ENCODE assay signal across 20 mouse cellular contexts in genomic region chr3:69292628-69293027, GRCm38 (mm10). TPM values are rescaled to one million over a fixed set of nuclear protein-coding genes. Genes with fewer than 3 reads are reported as not detected.
DNase-seq lines count a peak whose midpoint lies in the region; ATAC-seq lines count a peak whose summit lies in the region.
"Had no signal": no experiment of that assay in that cellular context is flagged by ENCODE, and none has a peak within 500 bp of the region (broad histone marks: within the 10 kb centered on the region; RNA-seq: fewer than 3 reads in every experiment).

No protein-coding gene starts in this region.

- no peak overlapping the region for H3K4me2 ChIP-seq in intestine, embryonic 16.5 days (ENCODE audit: low read depth, low read length)
- no peak overlapping the region for H3K4me2 ChIP-seq in intestine, embryonic 15.5 days (replicated peaks)
- H3K4me2 ChIP-seq: limb, embryonic 12.5 days; liver, embryonic 12.5 days; lung, embryonic 15.5 days; neural tube, embryonic 15.5 days had no signal

- intact Hi-C loops in left cerebral cortex, postnatal 4 days (cut with DNase I), result no loop called here

- whole genome bisulfite sequencing in intestine, embryonic 16.5 days, result 58% methylated on average over 1 of the region's 1 CpGs
- WGBS in intestine, embryonic 15.5 days, result 59% methylated on average over 1 of the region's 1 CpGs

- H3K27me3 ChIP-seq in intestine, embryonic 16.5 days (replicated peaks; ENCODE audit: control insufficient read depth, insufficient read depth, low read length), result no peaks in the 10 kb centered on the region
- H3K27me3 ChIP-seq in intestine, embryonic 15.5 days (replicated peaks), result no peaks in the 10 kb centered on the region
- H3K27me3 ChIP-seq: limb, embryonic 12.5 days; liver, embryonic 12.5 days; lung, embryonic 15.5 days; neural tube, embryonic 15.5 days had no signal

- H3K4me3 ChIP-seq in intestine, embryonic 16.5 days (ENCODE audit: low read length), result no peak overlapping the region
- no peak overlapping the region for H3K4me3 ChIP-seq in intestine, embryonic 15.5 days (replicated peaks)
- H3K4me3 ChIP-seq: forebrain, embryonic 10.5 days; hindbrain, embryonic 10.5 days; limb, embryonic 12.5 days; liver, embryonic 12.5 days; lung, embryonic 15.5 days; neural tube, embryonic 15.5 days had no signal

- no peaks in the 10 kb centered on the region for H3K36me3 ChIP-seq in intestine, embryonic 16.5 days (ENCODE audit: control insufficient read depth, insufficient read depth, low read length)
- H3K36me3 ChIP-seq in intestine, embryonic 15.5 days, result no peaks in the 10 kb centered on the region
- H3K36me3 ChIP-seq: forebrain, embryonic 10.5 days; hindbrain, embryonic 10.5 days; limb, embryonic 12.5 days; liver, embryonic 12.5 days; lung, embryonic 15.5 days; neural tube, embryonic 15.5 days had no signal

- 0 out of 2 replicates have a peak, but pooled peaks have one; percentile 23 for ATAC-seq in intestine, embryonic 16.5 days
- no peak; the same call in 1 of the 2 replicates for ATAC-seq in intestine, embryonic 15.5 days
- ATAC-seq: CD4-positive, CD25-positive, alpha-beta regulatory T cell, adult 4 months; forebrain, postnatal 0 days; hindbrain, postnatal 0 days; liver, embryonic 12.5 days; midbrain, embryonic 16.5 days; Patski had no signal

- no peak overlapping the region for H3K27ac ChIP-seq in intestine, embryonic 16.5 days (ENCODE audit: low read length)
- H3K27ac ChIP-seq in intestine, embryonic 15.5 days, result no peak overlapping the region
- H3K27ac ChIP-seq: forebrain, embryonic 10.5 days; hindbrain, embryonic 10.5 days; hindbrain, postnatal 0 days; limb, embryonic 12.5 days; liver, embryonic 12.5 days; lung, embryonic 15.5 days; neural tube, embryonic 15.5 days had no signal

- no peaks in the 10 kb centered on the region for H3K9me3 ChIP-seq in intestine, embryonic 16.5 days (ENCODE audit: control insufficient read depth, low read length)
- H3K9me3 ChIP-seq in intestine, embryonic 15.5 days, result no peaks in the 10 kb centered on the region
- H3K9me3 ChIP-seq: forebrain, embryonic 10.5 days; hindbrain, embryonic 10.5 days; limb, embryonic 12.5 days; liver, embryonic 12.5 days; lung, embryonic 15.5 days; neural tube, embryonic 15.5 days had no signal

- no peaks in the 10 kb centered on the region for H3K4me1 ChIP-seq in intestine, embryonic 16.5 days (ENCODE audit: control insufficient read depth, insufficient read depth, low read length)
- H3K4me1 ChIP-seq in intestine, embryonic 15.5 days (replicated peaks), result 0 out of 2 replicates have a peak, but pooled peaks cover 3% of the 10 kb centered on the region
- H3K4me1 ChIP-seq: forebrain, embryonic 10.5 days; hindbrain, embryonic 10.5 days; limb, embryonic 12.5 days; liver, embryonic 12.5 days had no signal

- peak; percentile 21 to 22 for DNase-seq in cerebellum, adult 18-20 months
- DNase-seq in cerebellum, postnatal 4 days (ENCODE audit: low spot score in 2 of 2), result no peak
- DNase-seq in kidney, postnatal 14 days, result peak; percentile 17
- DNase-seq in lung, postnatal 10 days, result peak; percentile 39
- DNase-seq in left cerebral cortex, postnatal 4 days, result no peak
- DNase-seq: adrenal gland, adult 8-10 months; forebrain, postnatal 0 days; gastrocnemius, postnatal 36 days had no signal

- H3K9ac ChIP-seq in intestine, embryonic 16.5 days (ENCODE audit: low read depth, low read length), result no peak overlapping the region
- no peak overlapping the region for H3K9ac ChIP-seq in intestine, embryonic 15.5 days
- H3K9ac ChIP-seq: forebrain, postnatal 0 days; limb, embryonic 12.5 days; liver, embryonic 12.5 days; lung, embryonic 15.5 days; neural tube, embryonic 15.5 days had no signal

RNA-seq across cellular contexts. Expression of gene Ppm1l, which starts 24.0 kb away (rescaled TPM):
- 3.3 and 3.4 TPM in 2 replicates for polyA plus RNA-seq in intestine, embryonic 16.5 days (2015; fragmentation: Nextera tagmentation; extraction: Ambion mirVana)
- polyA plus RNA-seq in intestine, embryonic 15.5 days (2015; fragmentation: Nextera tagmentation; extraction: Ambion mirVana), result 4.9 and 5.8 TPM in 2 replicates
- 10 to 100 TPM; 45.9 to 49.2 TPM for total RNA-seq in left cerebral cortex, postnatal 4 days (2021)

Comparison
In these comparisons a context has a peak if more than half of its experiments do, and no peak if none do; other contexts are left out.
1. DNase-seq: peak in cerebellum, adult 18-20 months (2 of 2), kidney, postnatal 14 days (single experiment) and lung, postnatal 10 days (single experiment); none in cerebellum, postnatal 4 days (0 of 2) and left cerebral cortex, postnatal 4 days (single experiment).